Mouse (Mus musculus): ENCODE data around the gene Pabpc1l. TPM values are rescaled to one million over a fixed set of nuclear protein-coding genes. Genes with fewer than 3 reads are reported as not detected.

Pabpc1l gene
- polyA plus RNA-seq, 1 experiment: 10.7 TPM

DNA sequence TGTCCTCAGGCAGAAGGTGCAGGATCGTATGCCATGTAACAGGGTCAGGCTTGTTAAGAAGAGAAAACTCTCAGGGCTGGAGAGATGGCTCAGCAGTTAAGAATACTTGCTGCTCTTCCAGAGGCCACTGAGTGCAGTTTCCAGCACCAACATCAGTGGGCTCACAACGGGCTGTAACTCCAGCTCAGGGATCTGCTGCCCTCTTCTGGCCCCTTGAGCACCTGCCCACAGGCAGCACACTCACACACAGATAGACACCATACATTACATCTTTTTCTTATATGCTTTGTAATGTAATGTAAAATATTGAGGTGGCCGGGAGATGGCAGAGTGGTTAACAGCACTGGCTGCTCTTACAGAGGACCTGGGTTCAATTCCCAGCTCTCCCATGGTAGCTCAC, 7.7 kb downstream of the Pabpc1l start:
- TF ChIP-seq POLR2A (IDR thresholded peaks at IDR 0.05; ENCODE audit: control insufficient read depth, low read depth, low read length) (no peak), CTCF (IDR thresholded peaks at IDR 0.05; ENCODE audit: control insufficient read depth, insufficient read depth, insufficient replicate concordance, low read depth, low read length) (no peak; the same call in 1 of the 2 replicates)
- Histone ChIP-seq H3K36me3 (ENCODE audit: control insufficient read depth, insufficient read depth, low read length) (no peaks in the 10 kb centered on the region), H3K4me1 (ENCODE audit: control insufficient read depth, insufficient read depth, low read length) (peaks cover 2% of the 10 kb centered on the region; the same call in 1 of the 2 replicates), H3K27ac (ENCODE audit: control insufficient read depth, insufficient read depth, low read depth, low read length) (no peak overlapping the region), H3K27me3 (ENCODE audit: control insufficient read depth, insufficient read depth, low read length) (no peaks in the 10 kb centered on the region), H3K4me3 (ENCODE audit: control insufficient read depth, low read depth, low read length) (no peak overlapping the region)

- Histone ChIP-seq H3K27ac (ENCODE audit: control insufficient read depth, insufficient read depth, low read depth, low read length) (no peak overlapping the region), H3K4me3 (ENCODE audit: control insufficient read depth, low read depth, low read length) (no peak overlapping the region), H3K36me3 (ENCODE audit: control insufficient read depth, insufficient read depth, low read length) (no peaks in the 10 kb centered on the region), H3K4me1 (ENCODE audit: control insufficient read depth, insufficient read depth, low read length) (peaks cover 2% of the 10 kb centered on the region; the same call in 1 of the 2 replicates), H3K27me3 (ENCODE audit: control insufficient read depth, insufficient read depth, low read length) (no peaks in the 10 kb centered on the region)
- no peak for TF ChIP-seq POLR2A (IDR thresholded peaks at IDR 0.05; ENCODE audit: control insufficient read depth, low read depth, low read length)
- no peak for TF ChIP-seq CTCF (IDR thresholded peaks at IDR 0.05; ENCODE audit: control insufficient read depth, insufficient read depth, insufficient replicate concordance, low read depth, low read length)
Observed at GRCm38 (mm10) chr2:164036520-164037019, 11.3 kb downstream of the Pabpc1l start.

DNA sequence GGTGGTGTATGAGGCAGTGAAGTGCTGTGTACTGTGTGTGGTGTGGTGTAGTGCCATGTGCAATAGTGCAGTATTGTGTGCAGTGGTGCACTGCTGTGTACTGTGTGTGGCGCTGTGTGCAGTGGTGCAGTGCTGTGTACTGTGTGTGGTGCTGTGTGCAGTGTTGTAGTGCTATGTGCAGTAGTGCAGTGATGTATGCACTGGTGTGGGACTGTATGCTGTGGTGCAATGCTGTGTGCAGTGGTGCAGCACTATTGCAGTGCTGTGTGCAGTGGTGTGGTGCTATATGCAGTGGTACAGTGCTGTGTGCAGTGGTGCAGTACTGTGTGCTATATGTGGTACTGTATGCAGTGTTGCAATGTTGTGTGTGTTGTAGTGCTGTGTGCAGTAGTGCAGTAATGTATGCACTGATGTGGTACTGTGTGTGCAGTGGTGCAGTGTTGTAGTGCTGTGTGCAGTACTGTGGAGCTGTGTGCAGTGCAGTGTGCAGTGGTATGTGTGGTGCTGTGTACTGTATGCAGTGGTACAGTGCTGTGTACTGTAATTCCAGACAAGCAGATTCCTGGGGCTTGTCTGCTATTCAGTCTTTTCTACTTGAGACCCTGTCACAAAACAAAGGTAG, 13.3 kb downstream of the Pabpc1l start:
- H3K27ac ChIP-seq (ENCODE audit: control insufficient read depth, insufficient read depth, low read depth, low read length): no peak overlapping the region
- no peaks in the 10 kb centered on the region for H3K4me1 ChIP-seq (ENCODE audit: control insufficient read depth, insufficient read depth, low read length)
- no peaks in the 10 kb centered on the region for H3K27me3 ChIP-seq (ENCODE audit: control insufficient read depth, insufficient read depth, low read length)
- no peak for TF ChIP-seq POLR2A (IDR thresholded peaks at IDR 0.05; ENCODE audit: control insufficient read depth, low read depth, low read length)
- no peak for TF ChIP-seq CTCF (IDR thresholded peaks at IDR 0.05; ENCODE audit: control insufficient read depth, insufficient read depth, insufficient replicate concordance, low read depth, low read length)
- H3K36me3 ChIP-seq (ENCODE audit: control insufficient read depth, insufficient read depth, low read length): no peaks in the 10 kb centered on the region
- no peak overlapping the region for H3K4me3 ChIP-seq (ENCODE audit: control insufficient read depth, low read depth, low read length)

DNA sequence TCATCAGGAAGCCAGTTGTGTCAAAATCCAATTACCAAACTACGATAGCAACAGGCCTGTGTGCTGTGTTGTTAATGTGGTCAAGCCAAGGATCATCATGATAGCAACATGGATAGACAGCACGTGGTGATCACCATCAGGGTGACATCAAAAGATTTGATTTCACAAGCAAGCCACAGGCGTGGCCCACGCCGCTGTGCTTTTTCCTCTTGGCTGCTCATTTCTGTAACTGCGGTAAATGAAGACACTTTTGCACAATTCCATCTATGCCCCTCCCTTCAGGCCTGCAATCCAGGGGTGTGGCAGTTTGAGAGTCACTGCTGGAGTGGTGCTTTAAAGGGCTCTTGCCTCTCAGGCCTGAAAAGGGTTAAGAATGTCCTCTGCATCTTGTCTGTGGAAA, 15.7 kb downstream of the Pabpc1l start:
- Histone ChIP-seq H3K4me3 (ENCODE audit: control insufficient read depth, low read depth, low read length) (no peak overlapping the region), H3K27ac (ENCODE audit: control insufficient read depth, insufficient read depth, low read depth, low read length) (no peak overlapping the region)
- TF ChIP-seq CTCF (IDR thresholded peaks at IDR 0.05; ENCODE audit: control insufficient read depth, insufficient read depth, insufficient replicate concordance, low read depth, low read length) (no peak), POLR2A (IDR thresholded peaks at IDR 0.05; ENCODE audit: control insufficient read depth, low read depth, low read length) (no peak)

GRCm38 (mm10) chr2:164041523-164041922, 16.3 kb downstream of the Pabpc1l start:
- no peaks in the 10 kb centered on the region for H3K27me3 ChIP-seq (ENCODE audit: control insufficient read depth, insufficient read depth, low read length)
- H3K27ac ChIP-seq (ENCODE audit: control insufficient read depth, insufficient read depth, low read depth, low read length): no peak overlapping the region
- H3K4me1 ChIP-seq (ENCODE audit: control insufficient read depth, insufficient read depth, low read length): no peaks in the 10 kb centered on the region
- H3K4me3 ChIP-seq (ENCODE audit: control insufficient read depth, low read depth, low read length): no peak overlapping the region
- no peaks in the 10 kb centered on the region for H3K36me3 ChIP-seq (ENCODE audit: control insufficient read depth, insufficient read depth, low read length)
- TF ChIP-seq CTCF (IDR thresholded peaks at IDR 0.05; ENCODE audit: control insufficient read depth, insufficient read depth, insufficient replicate concordance, low read depth, low read length) (no peak), POLR2A (IDR thresholded peaks at IDR 0.05; ENCODE audit: control insufficient read depth, low read depth, low read length) (no peak)

More for the DNA sequence above, 15.7 kb downstream of the Pabpc1l start:
- no peaks in the 10 kb centered on the region for H3K27me3 ChIP-seq (ENCODE audit: control insufficient read depth, insufficient read depth, low read length)
- H3K4me1 ChIP-seq (ENCODE audit: control insufficient read depth, insufficient read depth, low read length): no peaks in the 10 kb centered on the region
- H3K36me3 ChIP-seq (ENCODE audit: control insufficient read depth, insufficient read depth, low read length): no peaks in the 10 kb centered on the region

DNA sequence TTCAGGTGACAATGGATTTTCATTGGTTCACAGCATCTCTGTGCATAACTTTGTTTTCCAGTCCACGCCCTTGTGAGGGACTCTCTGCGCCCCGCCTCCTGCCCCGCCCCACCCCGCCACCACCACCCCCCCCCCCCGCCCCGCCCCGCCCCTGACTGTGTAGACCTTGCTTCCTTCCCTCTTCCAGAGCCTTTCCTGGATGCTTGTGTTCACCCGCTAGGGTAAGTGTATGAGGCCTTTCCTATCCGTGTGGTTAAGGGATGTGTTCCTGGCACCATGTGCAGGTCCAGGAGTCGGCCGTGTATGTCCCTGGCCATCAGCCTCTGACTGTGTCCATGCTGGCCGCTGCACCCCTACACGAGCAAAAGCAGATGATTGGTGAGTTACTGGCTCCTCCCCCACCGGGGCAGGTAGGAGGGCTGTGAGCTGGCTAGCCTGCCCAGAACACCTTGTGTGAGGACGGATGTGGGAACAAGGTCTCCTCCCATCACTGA, 22.0 kb downstream of the Pabpc1l start:
- Histone ChIP-seq H3K4me1 (ENCODE audit: control insufficient read depth, insufficient read depth, low read length) (peaks cover 3% of the 10 kb centered on the region), H3K27me3 (ENCODE audit: control insufficient read depth, insufficient read depth, low read length) (no peaks in the 10 kb centered on the region), H3K4me3 (ENCODE audit: control insufficient read depth, low read depth, low read length) (peak overlapping the region; percentile 21), H3K36me3 (ENCODE audit: control insufficient read depth, insufficient read depth, low read length) (no peaks in the 10 kb centered on the region), H3K27ac (ENCODE audit: control insufficient read depth, insufficient read depth, low read depth, low read length) (no peak overlapping the region)
- TF ChIP-seq CTCF (IDR thresholded peaks at IDR 0.05; ENCODE audit: control insufficient read depth, insufficient read depth, insufficient replicate concordance, low read depth, low read length) (no peak), POLR2A (IDR thresholded peaks at IDR 0.05; ENCODE audit: control insufficient read depth, low read depth, low read length) (no peak)

- Histone ChIP-seq H3K27ac (ENCODE audit: control insufficient read depth, insufficient read depth, low read depth, low read length) (peak overlapping the region; percentile 84), H3K36me3 (ENCODE audit: control insufficient read depth, insufficient read depth, low read length) (peaks cover 2% of the 10 kb centered on the region), H3K4me3 (ENCODE audit: control insufficient read depth, low read depth, low read length) (no peak overlapping the region), H3K27me3 (ENCODE audit: control insufficient read depth, insufficient read depth, low read length) (no peaks in the 10 kb centered on the region), H3K4me1 (ENCODE audit: control insufficient read depth, insufficient read depth, low read length) (peaks cover 3% of the 10 kb centered on the region)
- 0 out of 2 replicates have a peak, but pooled peaks have one; percentile 2 for TF ChIP-seq CTCF (IDR thresholded peaks at IDR 0.05; ENCODE audit: control insufficient read depth, insufficient read depth, insufficient replicate concordance, low read depth, low read length)
- no peak for TF ChIP-seq POLR2A (IDR thresholded peaks at IDR 0.05; ENCODE audit: control insufficient read depth, low read depth, low read length)
Observed at GRCm38 (mm10) chr2:164053767-164054166, 28.5 kb downstream of the Pabpc1l start.

Data from testis, adult 2 months (tissue).